Mouse (Mus musculus) bone marrow macrophage, adult 2 months (primary cell): ENCODE data around the gene Arhgap23. TPM values are rescaled to one million over a fixed set of nuclear protein-coding genes. Genes with fewer than 3 reads are reported as not detected.

Experiments used
- H3K27ac ChIP-seq: 2 replicates; pipeline ENCODE4 v1.5.1; 2012; ENCODE audit warnings: low read depth, low read length; ENCODE audit not compliant: insufficient read depth
- H3K4me1 ChIP-seq: 2 replicates; pipeline ENCODE4 v1.6.1; 2012; ENCODE audit warnings: low read length; ENCODE audit not compliant: control insufficient read depth, insufficient read depth
- H3K4me3 ChIP-seq: 2 replicates; pipeline ENCODE4 v1.5.1; 2012; ENCODE audit warnings: mild to moderate bottlenecking, low read length, moderate library complexity; ENCODE audit not compliant: insufficient read depth
- CTCF ChIP-seq: IDR thresholded peaks from 2 replicates; pipeline ENCODE4 v1.5.1; 2012; ENCODE audit warnings: low read depth, mild to moderate bottlenecking, low read length, moderate library complexity
- POLR2A ChIP-seq: IDR thresholded peaks from 2 replicates; pipeline ENCODE4 v1.6.1; 2012; ENCODE audit warnings: mild to moderate bottlenecking, low read depth, low read length, borderline replicate concordance
- polyA plus RNA-seq: library from polyadenylated mRNA; stranded (reverse); fragments of >200 nt; gene quantifications from 2 replicates; pipeline ENCODE4 v1.2.4, GENCODE M21; 2012; ENCODE audit not compliant: missing spikeins, insufficient read depth, insufficient read length

The Arhgap23 gene
- polyA plus RNA-seq, 1 experiment = 9.2 TPM

DNA sequence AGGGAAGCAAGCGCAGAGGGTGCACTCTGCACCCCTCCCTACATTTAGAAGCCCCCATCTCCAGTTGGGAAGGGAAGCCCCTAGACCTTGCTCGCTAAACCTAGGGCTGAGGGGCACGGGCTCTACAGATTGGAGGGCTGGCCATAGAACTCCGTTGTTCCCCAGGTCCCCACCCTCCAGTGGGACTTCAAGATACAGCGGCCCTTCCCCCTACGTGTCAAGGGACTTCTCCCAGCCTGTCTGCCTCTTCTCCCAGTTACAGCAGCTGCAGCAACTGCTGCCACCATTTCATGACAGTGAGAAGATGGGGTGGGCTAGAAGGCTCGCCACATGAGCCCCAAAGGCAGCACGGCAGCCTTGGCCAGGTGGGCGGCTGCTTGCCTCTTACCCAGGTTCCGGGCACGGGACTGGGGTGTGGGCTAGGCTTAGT is 10.6 kb upstream of the Arhgap23 start:
- TF ChIP-seq CTCF (no peak), POLR2A (no peak)
- Histone ChIP-seq H3K4me3 (peak overlapping the region; percentile 57), H3K27ac (no peak overlapping the region), H3K4me1 (peaks cover 21% of the 10 kb centered on the region)

DNA sequence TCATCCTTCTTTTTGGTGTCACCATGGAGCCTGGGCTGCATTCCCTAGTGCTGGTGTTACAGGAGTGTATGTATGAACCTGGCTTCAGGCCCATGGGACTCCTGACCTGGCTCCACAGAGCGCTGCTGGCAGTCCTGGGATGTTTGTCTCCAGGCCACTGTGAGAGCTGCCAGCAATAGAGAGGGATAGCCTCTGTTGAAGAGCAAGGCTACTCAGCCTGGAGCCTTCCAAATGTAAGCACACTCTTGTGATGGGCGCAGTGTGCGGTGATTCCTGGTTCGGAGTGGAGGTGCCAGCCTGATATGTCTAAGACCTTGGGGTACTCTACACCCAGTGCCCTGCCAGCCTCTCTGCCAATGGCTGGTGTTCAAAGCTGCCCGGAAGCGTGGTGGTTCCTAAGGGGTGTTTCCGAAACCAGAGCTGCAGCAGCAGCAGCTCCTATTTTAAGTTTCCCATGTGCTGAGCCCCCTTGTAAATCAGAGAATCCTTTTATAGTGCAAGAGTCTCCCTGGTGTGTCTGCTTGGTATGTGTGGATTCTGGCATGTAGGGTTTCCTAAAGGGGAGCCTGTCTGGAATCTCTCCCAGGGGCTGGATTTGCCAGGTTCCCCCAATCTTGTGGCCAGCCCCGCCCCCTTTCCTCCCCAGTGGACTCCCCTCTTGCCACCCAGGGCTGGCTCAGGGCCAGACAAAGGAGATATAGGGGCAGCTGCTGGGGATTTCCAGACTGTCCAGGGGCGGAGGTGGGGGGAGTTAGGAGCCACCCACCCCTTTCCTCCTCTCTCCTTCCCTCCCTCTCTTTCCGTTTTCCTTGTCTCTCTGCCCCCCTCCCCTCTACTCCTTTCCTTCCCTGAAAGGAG is 9.0 kb upstream of the Arhgap23 start:
- TF ChIP-seq POLR2A (no peak), CTCF (no peak)
- H3K4me1 ChIP-seq = peaks cover 25% of the 10 kb centered on the region
- no peak overlapping the region for H3K4me3 ChIP-seq
- no peak overlapping the region for H3K27ac ChIP-seq

DNA sequence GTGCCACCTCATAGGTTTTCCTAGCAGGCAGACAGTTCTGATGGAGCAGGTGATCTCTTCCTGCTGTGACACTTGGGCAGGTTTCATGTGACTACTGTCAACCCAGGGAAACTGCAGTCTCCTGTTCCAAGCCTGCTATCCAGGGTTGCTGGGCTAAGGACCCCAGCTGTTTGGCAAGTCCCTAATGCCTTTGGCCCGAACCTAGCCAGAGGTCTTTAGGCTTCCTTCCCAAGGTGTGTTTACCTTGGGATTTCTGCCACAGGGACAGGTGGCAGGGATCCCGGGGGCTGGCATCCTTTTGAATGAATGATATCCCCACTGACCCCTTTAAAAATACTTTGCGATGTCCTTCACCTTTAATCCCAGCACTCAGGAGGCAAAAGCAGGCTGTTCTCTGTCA is 7.9 kb upstream of the Arhgap23 start:
- TF ChIP-seq POLR2A (no peak), CTCF (no peak)
- Histone ChIP-seq H3K4me3 (no peak overlapping the region), H3K4me1 (peaks cover 24% of the 10 kb centered on the region), H3K27ac (no peak overlapping the region)

DNA sequence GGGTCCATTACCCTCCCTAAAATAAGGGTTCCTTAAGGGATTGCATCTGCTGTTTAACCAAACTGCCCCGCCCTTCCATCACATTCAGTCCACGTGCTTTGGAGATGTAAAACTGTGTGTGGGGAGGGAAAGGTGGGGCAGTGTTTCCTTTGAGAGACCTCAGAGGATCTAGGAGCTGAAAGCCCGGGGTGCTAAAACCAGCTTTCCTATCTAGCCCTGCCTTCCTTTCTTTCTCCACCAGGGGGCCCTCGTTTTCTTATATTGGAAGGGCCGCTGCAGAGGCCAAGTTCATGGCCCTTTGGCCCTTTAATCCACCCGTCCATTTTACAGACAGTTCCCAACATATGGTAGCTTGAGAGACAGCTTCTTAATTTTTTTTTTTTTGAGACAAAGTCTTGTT is 7.2 kb upstream of the Arhgap23 start:
- Histone ChIP-seq H3K4me1 (peaks cover 28% of the 10 kb centered on the region), H3K27ac (no peak overlapping the region), H3K4me3 (no peak overlapping the region)
- TF ChIP-seq POLR2A (no peak), CTCF (peak; percentile 78)

DNA sequence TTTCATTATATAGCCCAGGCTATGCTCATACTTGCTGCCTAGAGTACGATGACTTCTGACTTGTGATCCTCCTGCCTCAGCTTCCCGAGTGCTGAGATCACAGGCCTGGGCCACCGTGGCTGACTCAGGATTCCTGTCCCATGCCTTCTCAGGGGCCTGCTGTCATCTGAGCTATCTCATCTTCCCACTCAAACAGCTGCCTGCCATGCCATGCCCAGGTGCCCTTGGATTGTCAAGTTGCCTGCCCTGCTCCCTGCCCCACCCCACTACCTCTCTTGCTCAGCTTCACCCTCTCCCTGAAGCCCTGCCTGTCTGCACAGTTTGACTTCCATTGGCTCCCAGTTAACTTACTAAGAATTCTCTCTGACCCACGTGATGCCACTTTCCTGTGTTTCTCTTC is 4.4 kb upstream of the Arhgap23 start:
- peaks cover 40% of the 10 kb centered on the region for H3K4me1 ChIP-seq
- no peak for TF ChIP-seq POLR2A
- no peak for TF ChIP-seq CTCF
- no peak overlapping the region for H3K27ac ChIP-seq
- H3K4me3 ChIP-seq = no peak overlapping the region

DNA sequence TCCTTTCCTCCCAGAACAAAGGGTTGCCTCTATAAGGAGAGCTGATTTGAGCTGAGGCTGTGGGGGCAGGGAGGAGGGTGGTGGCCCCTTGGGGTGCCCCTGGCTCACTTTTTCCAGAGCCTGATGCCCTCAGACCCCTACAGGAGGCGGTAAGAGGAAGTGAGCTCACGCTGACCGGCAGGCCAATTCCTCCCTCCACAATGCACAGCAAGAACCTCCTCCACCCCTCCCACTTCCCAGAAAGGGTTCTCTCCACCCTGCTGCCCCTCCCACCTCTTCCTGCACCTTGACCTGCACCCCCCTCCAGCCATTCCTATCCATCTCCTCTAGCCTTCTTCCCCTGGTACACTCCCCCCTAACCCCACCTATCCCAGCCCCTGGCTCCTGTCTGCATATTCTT is 3.2 kb upstream of the Arhgap23 start:
- peak overlapping the region; percentile 89 for H3K27ac ChIP-seq
- TF ChIP-seq CTCF = no peak
- TF ChIP-seq POLR2A = peak; percentile 53; the same call in 1 of the 2 replicates

DNA sequence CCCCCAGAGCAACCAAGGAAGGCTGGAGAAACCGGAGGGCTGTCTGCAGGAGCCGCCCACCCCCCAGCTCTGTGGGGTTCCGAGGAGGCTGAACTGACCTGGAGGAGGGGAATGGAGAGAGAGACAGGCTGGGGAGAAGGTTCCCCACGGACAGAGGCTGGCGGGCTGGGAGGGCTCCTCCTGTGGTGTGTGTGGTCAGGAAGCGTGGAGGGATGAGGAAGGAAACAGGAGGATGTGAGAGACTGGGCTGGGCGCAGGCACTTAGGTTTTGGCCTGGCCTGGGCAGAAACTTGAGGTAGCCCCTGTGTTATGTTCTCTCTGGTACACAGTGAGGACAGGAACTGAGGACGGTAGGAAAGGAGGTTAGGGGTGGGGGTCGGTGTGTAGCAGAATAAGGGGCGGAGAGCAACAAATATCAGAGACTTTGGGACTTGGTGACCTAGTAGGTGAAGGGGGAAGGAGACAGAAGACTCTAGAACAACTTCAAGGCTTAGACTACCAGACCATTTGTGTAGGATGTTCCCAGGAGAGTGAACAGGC is 2.5 kb upstream of the Arhgap23 start:
- Histone ChIP-seq H3K4me1 (peaks cover 40% of the 10 kb centered on the region), H3K4me3 (peak overlapping the region; percentile 41), H3K27ac (peak overlapping the region; percentile 89)
- no peak for TF ChIP-seq POLR2A

More for the DNA sequence above, 3.2 kb upstream of the Arhgap23 start:
- Histone ChIP-seq H3K4me1 (peaks cover 40% of the 10 kb centered on the region), H3K4me3 (peak overlapping the region; percentile 48)

DNA sequence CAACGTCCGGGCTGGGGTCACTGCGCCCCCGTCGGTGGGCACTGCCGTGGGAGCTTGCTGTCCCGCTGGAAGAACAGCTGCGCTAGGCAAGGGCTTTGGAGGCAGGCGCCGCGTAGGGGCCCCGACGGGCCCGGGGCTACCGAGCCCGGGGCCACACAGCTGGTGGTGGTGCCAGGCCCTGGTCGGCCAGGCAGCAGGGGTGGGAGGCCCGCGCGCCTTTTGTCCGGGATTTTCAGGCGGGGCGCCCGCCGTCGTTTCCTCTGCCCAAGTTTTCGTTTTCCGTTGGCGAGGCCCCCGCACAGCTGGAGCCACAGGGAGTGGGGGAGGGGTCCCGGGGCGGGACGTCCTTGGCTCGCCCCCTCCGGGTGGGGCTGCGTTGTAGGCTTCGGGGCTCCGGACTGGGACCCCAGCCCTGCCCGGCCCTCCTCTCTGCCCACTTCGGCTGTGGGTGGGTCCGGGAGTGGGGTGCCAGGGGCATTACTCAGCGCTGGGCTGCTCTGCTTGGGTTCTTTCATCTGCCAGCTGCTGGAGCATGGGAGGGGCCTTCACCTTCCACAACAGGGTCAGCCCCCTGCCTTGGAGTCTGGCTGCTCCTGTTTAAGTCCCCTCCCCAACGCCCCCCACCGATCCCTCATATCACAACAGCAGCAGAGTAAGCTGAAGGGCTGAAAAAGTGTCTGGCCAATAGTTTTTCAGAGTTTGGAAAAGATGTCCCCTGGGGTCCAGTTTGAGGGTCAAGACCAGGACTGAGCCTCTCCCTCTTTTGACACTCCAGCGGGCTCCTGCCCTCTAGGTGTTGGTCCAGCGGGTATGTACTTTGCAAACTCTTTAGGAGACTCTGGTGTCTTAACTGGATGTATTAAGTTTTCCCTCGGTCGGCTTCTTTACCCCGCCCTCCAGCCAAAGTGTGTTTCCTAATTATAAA is 641 bp downstream of the Arhgap23 start:
- TF ChIP-seq POLR2A (no peak), CTCF (no peak)
- H3K4me3 ChIP-seq = peak overlapping the region; percentile 85
- H3K27ac ChIP-seq = no peak overlapping the region
- H3K4me1 ChIP-seq = peaks cover 39% of the 10 kb centered on the region

DNA sequence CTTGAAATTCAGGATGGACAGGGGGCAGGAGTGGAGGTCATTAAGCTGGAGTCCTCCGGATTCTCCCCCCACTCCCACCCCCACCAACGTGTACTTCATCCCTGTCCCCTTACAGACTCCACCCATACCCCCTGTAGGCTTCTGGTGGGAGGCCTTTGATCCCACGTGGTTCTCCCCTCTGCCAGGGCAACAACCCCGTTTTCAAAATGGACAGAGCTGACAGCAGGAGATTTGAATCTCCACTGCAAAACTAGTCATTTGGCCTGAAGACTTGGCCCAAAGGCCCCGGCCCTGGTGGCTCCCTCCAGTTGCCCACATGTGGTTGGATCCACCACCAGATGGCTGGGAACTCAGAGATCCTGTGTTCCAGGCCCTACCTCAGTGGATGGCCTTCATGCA is 1.3 kb downstream of the Arhgap23 start:
- TF ChIP-seq POLR2A (no peak), CTCF (no peak)
- H3K27ac ChIP-seq = no peak overlapping the region
- H3K4me1 ChIP-seq = peaks cover 33% of the 10 kb centered on the region
- no peak overlapping the region for H3K4me3 ChIP-seq
